Mouse (Mus musculus) liver, postnatal 0 days (tissue): Measurements from ENCODE around the gene Krt16. TPM values are rescaled to one million over a fixed set of nuclear protein-coding genes. Genes with fewer than 3 reads are reported as not detected.

Experiments used
- ATAC-seq: fragments of 200-750 bp; cut with Nextera tagmentation; 2 replicates; pipeline ENCODE4 v1.8.0; 2017; ENCODE audit warnings: mild to moderate bottlenecking, moderate library complexity
- DNase-seq: peaks from one replicate; pipeline ENCODE4 v3.0.0-alpha.2; 2016
- H3K27ac ChIP-seq: fragments of 300-500 bp; sonication (generic); 2 replicates; pipeline ENCODE4 v1.5.1; 2014; ENCODE audit warnings: antibody characterized with exemption, moderate library complexity, mild to moderate bottlenecking, low read depth
- H3K27me3 ChIP-seq: fragments of 300-500 bp; sonication (generic); 2 replicates; pipeline ENCODE4 v1.6.1; 2014; ENCODE audit warnings: low read length, control low read depth, mixed read lengths; ENCODE audit not compliant: insufficient read depth
- H3K36me3 ChIP-seq: fragments of 300-500 bp; sonication (generic); replicated peaks from 2 replicates; pipeline ENCODE4 v1.6.1; 2014; ENCODE audit warnings: mild to moderate bottlenecking, control low read depth, low read length, moderate library complexity, mixed read lengths; ENCODE audit not compliant: insufficient read depth
- H3K4me1 ChIP-seq: fragments of 300-500 bp; sonication (generic); 2 replicates; pipeline ENCODE4 v1.6.1; 2014; ENCODE audit warnings: antibody characterized with exemption, mild to moderate bottlenecking, control low read depth; ENCODE audit not compliant: insufficient read depth
- H3K4me2 ChIP-seq: fragments of 300-500 bp; sonication (generic); 2 replicates; pipeline ENCODE4 v1.6.1; 2014; ENCODE audit warnings: low read depth, mild to moderate bottlenecking, low read length, moderate library complexity, mixed read lengths
- H3K4me3 ChIP-seq: fragments of 300-500 bp; sonication (generic); 2 replicates; pipeline ENCODE4 v1.5.1; 2014; ENCODE audit warnings: low read depth, low read length
- H3K9ac ChIP-seq: fragments of 300-500 bp; sonication (generic); replicated peaks from 2 replicates; pipeline ENCODE4 v1.6.1; 2014; ENCODE audit warnings: mild to moderate bottlenecking, moderate library complexity
- H3K9me3 ChIP-seq: fragments of 300-500 bp; sonication (generic); 2 replicates; pipeline ENCODE4 v1.6.1; 2016; ENCODE audit warnings: mild to moderate bottlenecking, control low read depth, low read length, mixed read lengths
- CTCF ChIP-seq: sonication (generic); IDR thresholded peaks from 2 replicates; pipeline ENCODE4 v1.5.1; 2016; ENCODE audit warnings: antibody characterized with exemption, low read depth
- EP300 ChIP-seq: IDR thresholded peaks from 2 replicates; pipeline ENCODE4 v1.6.1; 2016; ENCODE audit warnings: antibody characterized with exemption, low read depth, mild to moderate bottlenecking
- WGBS: fragments of 180-500 bp; shearing (Covaris S2); extraction: QIAGEN DNeasy Blood & Tissue Kit; methylation state at CpG from one replicate; pipeline ENCODE4 v1.1.7; 2014; ENCODE audit not compliant: insufficient replicate concordance; 5-methylcytosine and 5-hydroxymethylcytosine counted together
- polyA plus RNA-seq: library from polyadenylated mRNA; unstranded; fragments of >200 nt; fragmentation: Nextera tagmentation; extraction: Ambion mirVana; gene quantifications from 2 replicates; pipeline ENCODE4 v1.2.1, GENCODE M21; 2015

The Krt16 gene
- polyA plus RNA-seq, 1 experiment from 2014 or later: not detected

DNA sequence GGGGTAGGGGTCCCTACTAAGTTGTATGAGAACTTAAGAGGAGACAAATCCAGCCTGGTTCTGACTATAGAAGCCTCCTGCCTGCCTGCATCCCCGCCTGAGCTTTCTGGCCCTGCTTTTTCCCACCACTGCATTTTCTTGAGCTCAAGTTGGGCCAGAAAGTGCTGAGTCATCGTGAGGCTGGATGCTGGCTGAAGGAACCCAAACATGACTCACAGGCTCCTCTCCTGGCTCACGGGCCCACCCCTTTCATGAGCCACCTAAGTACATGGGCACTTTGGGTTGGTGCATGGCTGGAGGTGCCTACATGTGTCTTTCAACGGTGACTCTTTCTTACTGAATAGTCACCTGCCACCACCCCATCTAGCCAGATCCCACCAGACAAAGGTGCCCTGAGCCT lies 50.0 kb downstream of the Krt16 start:
- no peaks in the 10 kb centered on the region for H3K4me1 ChIP-seq
- no peak overlapping the region for H3K4me3 ChIP-seq
- ATAC-seq (no peak), DNase-seq (no peak)
- no peaks in the 10 kb centered on the region for H3K27me3 ChIP-seq
- WGBS: 66% methylated on average over 4 of the region's 4 CpGs
- no peak overlapping the region for H3K4me2 ChIP-seq
- TF ChIP-seq EP300: no peak
- no peak for TF ChIP-seq CTCF
- H3K36me3 ChIP-seq: no peaks in the 10 kb centered on the region
- no peak overlapping the region for H3K27ac ChIP-seq
- H3K9me3 ChIP-seq: no peaks in the 10 kb centered on the region
- H3K9ac ChIP-seq: no peak overlapping the region

Other genes starting within 250 kb of the Krt16 start
- not detected in 2 replicates for gene Krt33a, start 232.7 kb downstream of the Krt16 start, polyA plus RNA-seq
- not detected in 2 replicates for gene Krt33b, start 219.0 kb downstream of the Krt16 start, polyA plus RNA-seq
- not detected in 2 replicates for gene Krt34, start 207.3 kb downstream of the Krt16 start, polyA plus RNA-seq
- not detected in 2 replicates for gene Krt31, start 198.4 kb downstream of the Krt16 start, polyA plus RNA-seq
- not detected in 2 replicates for gene Krt32, start 160.7 kb downstream of the Krt16 start, polyA plus RNA-seq
- gene Krt35, start 152.7 kb downstream of the Krt16 start, polyA plus RNA-seq: not detected in 2 replicates
- gene Krt36, start 143.3 kb downstream of the Krt16 start, polyA plus RNA-seq: not detected in 2 replicates
- not detected in 2 replicates for gene Krt13, start 127.3 kb downstream of the Krt16 start, polyA plus RNA-seq
- 0.11 TPM in 1 of 2 replicates, not detected in the other for gene Krt15, start 113.0 kb downstream of the Krt16 start, polyA plus RNA-seq
- 5.5 and 7.8 TPM in 2 replicates for gene Krt19, start 100.2 kb downstream of the Krt16 start, polyA plus RNA-seq
- not detected in 2 replicates for gene Krt9, start 55.7 kb downstream of the Krt16 start, polyA plus RNA-seq
- 0.32 and 1.2 TPM in 2 replicates for gene Krt14, start 41.4 kb downstream of the Krt16 start, polyA plus RNA-seq
- 0.08 and 0.09 TPM in 2 replicates for gene Krt17, start 12.1 kb upstream of the Krt16 start, polyA plus RNA-seq
- gene Krt42, start 21.0 kb upstream of the Krt16 start, polyA plus RNA-seq: not detected in 2 replicates
- 1,752 and 1,956 TPM in 2 replicates for gene Eif1, start 71.0 kb upstream of the Krt16 start, polyA plus RNA-seq
- gene Gast, start 85.5 kb upstream of the Krt16 start, polyA plus RNA-seq: not detected in 2 replicates
- 0.78 and 0.81 TPM in 2 replicates for gene Hap1, start 107.2 kb upstream of the Krt16 start, polyA plus RNA-seq
- gene Jup, start 148.9 kb upstream of the Krt16 start, polyA plus RNA-seq: 17.5 and 18.9 TPM in 2 replicates
- gene P3h4, start 165.9 kb upstream of the Krt16 start, polyA plus RNA-seq: 3.4 and 4.6 TPM in 2 replicates
- gene Fkbp10, start 166.8 kb upstream of the Krt16 start, polyA plus RNA-seq: 7.4 and 9.0 TPM in 2 replicates
- gene Nt5c3b, start 192.9 kb upstream of the Krt16 start, polyA plus RNA-seq: 11.1 and 11.9 TPM in 2 replicates
- 0.07 TPM in 2 replicates for gene Klhl10, start 193.0 kb upstream of the Krt16 start, polyA plus RNA-seq
- 0.88 and 1.3 TPM in 2 replicates for gene Klhl11, start 223.8 kb upstream of the Krt16 start, polyA plus RNA-seq